Mouse (Mus musculus): ENCODE measurements around the gene Cars2. TPM values are rescaled to one million over a fixed set of nuclear protein-coding genes. Genes with fewer than 3 reads are reported as not detected.

The Cars2 gene
- total and polyA plus RNA-seq, 3 experiments = 62.8 to 63.8 TPM; not detected in 1

- TF ChIP-seq TBP (IDR thresholded peaks at IDR 0.05; ENCODE audit: low read depth, low read length) (no peak), ZNF384 (IDR thresholded peaks at IDR 0.05; ENCODE audit: low read depth, low read length) (no peak), CTCF (IDR thresholded peaks at IDR 0.05 in 2 of 3, conservative IDR thresholded peaks at IDR 0.05 in 1 of 3; ENCODE audit: control insufficient read depth in 1 of 3, insufficient read depth in 1 of 3, low read depth in 2 of 3, low read length in 3 of 3, poor library complexity in 1 of 3, severe bottlenecking in 1 of 3) (no peak), TCF12 (IDR thresholded peaks at IDR 0.05; ENCODE audit: low read depth, low read length) (no peak), NELFE (IDR thresholded peaks at IDR 0.05; ENCODE audit: low read depth, low read length) (no peak), ZC3H11A (IDR thresholded peaks at IDR 0.05; ENCODE audit: low read depth, low read length) (no peak), ETS1 (IDR thresholded peaks at IDR 0.05; ENCODE audit: low read depth, low read length) (no peak), MAX (IDR thresholded peaks at IDR 0.05; ENCODE audit: low read length) (no peak), TAL1 (IDR thresholded peaks at IDR 0.05; ENCODE audit: low read length) (no peak)
- Histone ChIP-seq H3K27me3 (ENCODE audit: control insufficient read depth in 1 of 2, insufficient read depth in 2 of 2, low read length in 2 of 2) (no peaks in the 10 kb centered on the region), H3K9ac (ENCODE audit: control insufficient read depth, low read depth, low read length, poor library complexity, severe bottlenecking) (no peak overlapping the region), H3K36me3 (ENCODE audit: control insufficient read depth in 1 of 2, insufficient read depth in 2 of 2, low read length in 2 of 2) (peaks cover 0 to 7% of the 10 kb centered on the region in 2 experiments; a peak in 3 of 4 replicates), H3K4me3 (ENCODE audit: control insufficient read depth in 1 of 2, insufficient read depth in 1 of 2, low read depth in 2 of 2, low read length in 2 of 2) (no peak overlapping the region), H3K27ac (ENCODE audit: control insufficient read depth, low read depth, low read length) (no peak overlapping the region), H3K4me1 (ENCODE audit: control insufficient read depth in 1 of 2, insufficient read depth in 2 of 2, low read length in 2 of 2) (peaks cover 0 to 13% of the 10 kb centered on the region in 2 experiments; a peak in 2 of 4 replicates), H3K9me3 (replicated peaks; ENCODE audit: insufficient read depth, low read length) (no peaks in the 10 kb centered on the region), H3K79me2 (ENCODE audit: control insufficient read depth, insufficient read depth, low read length, poor library complexity) (peaks cover 50% of the 10 kb centered on the region)
- DNase-seq (ENCODE audit: low read depth, low spot score) = no peak
Measured at GRCm38 (mm10) chr8:11559511-11559910, 8.9 kb upstream of the Cars2 start.

- no peaks in the 10 kb centered on the region for H3K9me3 ChIP-seq (replicated peaks; ENCODE audit: insufficient read depth, low read length)
- peak; percentile 99 for DNase-seq (ENCODE audit: low read depth, low spot score)
- peaks cover 0 to 17% of the 10 kb centered on the region in 2 experiments; a peak in 2 of 4 replicates for H3K36me3 ChIP-seq (ENCODE audit: control insufficient read depth in 1 of 2, insufficient read depth in 2 of 2, low read length in 2 of 2)
- H3K27ac ChIP-seq (ENCODE audit: control insufficient read depth, low read depth, low read length) = peak overlapping the region; percentile 78
- H3K4me1 ChIP-seq (ENCODE audit: control insufficient read depth in 1 of 2, insufficient read depth in 2 of 2, low read length in 2 of 2) = peaks cover 4 to 20% of the 10 kb centered on the region in 2 experiments; a peak in 3 of 4 replicates
- peak overlapping the region; percentile 94 for H3K9ac ChIP-seq (ENCODE audit: control insufficient read depth, low read depth, low read length, poor library complexity, severe bottlenecking)
- H3K79me2 ChIP-seq (ENCODE audit: control insufficient read depth, insufficient read depth, low read length, poor library complexity) = peaks cover 44% of the 10 kb centered on the region
- no peaks in the 10 kb centered on the region for H3K27me3 ChIP-seq (ENCODE audit: control insufficient read depth in 1 of 2, insufficient read depth in 2 of 2, low read length in 2 of 2)
- H3K4me3 ChIP-seq (ENCODE audit: control insufficient read depth in 1 of 2, insufficient read depth in 1 of 2, low read depth in 2 of 2, low read length in 2 of 2) = peak overlapping the region; percentile 91 to 98
- TF ChIP-seq ZMIZ1 (IDR thresholded peaks at IDR 0.05; ENCODE audit: low read depth, low read length) = peak; percentile 100
- TF ChIP-seq ELF1 (IDR thresholded peaks at IDR 0.05; ENCODE audit: low read depth, low read length) = no peak; the same call in 1 of the 2 replicates
- peak; percentile 87 for TF ChIP-seq SIN3A (IDR thresholded peaks at IDR 0.05; ENCODE audit: low read length)
- TF ChIP-seq TCF12 (IDR thresholded peaks at IDR 0.05; ENCODE audit: low read depth, low read length) = peak; percentile 58
- TF ChIP-seq TBP (IDR thresholded peaks at IDR 0.05; ENCODE audit: low read depth, low read length) = peak; percentile 99
- TF ChIP-seq USF1 (IDR thresholded peaks at IDR 0.05; ENCODE audit: low read depth, low read length) = 0 out of 2 replicates have a peak, but pooled peaks have one; percentile 51
- no peak for TF ChIP-seq ZKSCAN1 (IDR thresholded peaks at IDR 0.05; ENCODE audit: low read depth, low read length)
- TF ChIP-seq POLR2AphosphoS2 (IDR thresholded peaks at IDR 0.05; ENCODE audit: low read length) = peak; percentile 100
- peak; percentile 33; the same call in 1 of the 2 replicates for TF ChIP-seq MXI1 (IDR thresholded peaks at IDR 0.05; ENCODE audit: low read depth, low read length)
- peak; percentile 77 for TF ChIP-seq GATA1 (IDR thresholded peaks at IDR 0.05; ENCODE audit: low read depth, low read length)
- TF ChIP-seq KAT2A (conservative IDR thresholded peaks at IDR 0.05; ENCODE audit: low read depth, low read length) = no peak
- TF ChIP-seq NRF1 (IDR thresholded peaks at IDR 0.05; ENCODE audit: insufficient read depth, low read depth, low read length, poor library complexity, severe bottlenecking) = no peak
- TF ChIP-seq NELFE (IDR thresholded peaks at IDR 0.05; ENCODE audit: low read depth, low read length) = peak; percentile 100
- no peak for TF ChIP-seq MYB (IDR thresholded peaks at IDR 0.05; ENCODE audit: low read depth, low read length)
- TF ChIP-seq E2F4 (IDR thresholded peaks at IDR 0.05; ENCODE audit: borderline replicate concordance, low read depth, low read length) = no peak
- TF ChIP-seq ETS1 (IDR thresholded peaks at IDR 0.05; ENCODE audit: low read depth, low read length) = peak; percentile 52
- TF ChIP-seq RAD21 (IDR thresholded peaks at IDR 0.05; ENCODE audit: low read depth, low read length) = no peak
- peak; percentile 75; the same call in 1 of the 2 replicates for TF ChIP-seq POLR2AphosphoS5 (IDR thresholded peaks at IDR 0.05; ENCODE audit: borderline replicate concordance, low read depth, low read length)
- TF ChIP-seq USF2 (IDR thresholded peaks at IDR 0.05; ENCODE audit: borderline replicate concordance in 1 of 2, insufficient read depth in 1 of 2, low read depth in 1 of 2, low read length in 2 of 2) = no peak
- TF ChIP-seq RCOR1 (IDR thresholded peaks at IDR 0.05; ENCODE audit: low read depth, low read length) = no peak
- TF ChIP-seq MEF2A (IDR thresholded peaks at IDR 0.05; ENCODE audit: extremely low read depth, insufficient replicate concordance, low read depth, low read length, poor library complexity, severe bottlenecking) = no peak
- peak; percentile 61; the same call in 1 of the 2 replicates for TF ChIP-seq MYC (IDR thresholded peaks at IDR 0.05; ENCODE audit: low read depth, low read length)
- peak; percentile 99 for TF ChIP-seq ZNF384 (IDR thresholded peaks at IDR 0.05; ENCODE audit: low read depth, low read length)
- peak; percentile 100 for TF ChIP-seq POLR2A (IDR thresholded peaks at IDR 0.05; ENCODE audit: control insufficient read depth in 1 of 2, insufficient read depth in 1 of 2, low read depth in 1 of 2, low read length in 2 of 2, poor library complexity in 1 of 2)
Measured at GRCm38 (mm10) chr8:11557768-11558629, 7.4 kb upstream of the Cars2 start.

Measured in MEL (cell line).